Mouse (Mus musculus): ENCODE results near the gene Megf8.

- no peak for TF ChIP-seq CTCF (IDR thresholded peaks at IDR 0.05; ENCODE audit: borderline replicate concordance, insufficient read depth, low read length)
- TF ChIP-seq POLR2A (IDR thresholded peaks at IDR 0.05; ENCODE audit: low read depth, low read length), result no peak
Measured at GRCm38 (mm10) chr7:25410969-25411615, 94.1 kb downstream of the Megf8 start.
